Mouse (Mus musculus): ENCODE measurements at regions not wholly inside any gene's neighbourhood (a gene's known extent, or its start where the extent isn't known, plus 50 kb on each side); places are given as distances from the start of the nearest gene placed in this dataset.
A peak's percentile ranks its signal among the peaks of the same experiment; 100 is the strongest.

DNA sequence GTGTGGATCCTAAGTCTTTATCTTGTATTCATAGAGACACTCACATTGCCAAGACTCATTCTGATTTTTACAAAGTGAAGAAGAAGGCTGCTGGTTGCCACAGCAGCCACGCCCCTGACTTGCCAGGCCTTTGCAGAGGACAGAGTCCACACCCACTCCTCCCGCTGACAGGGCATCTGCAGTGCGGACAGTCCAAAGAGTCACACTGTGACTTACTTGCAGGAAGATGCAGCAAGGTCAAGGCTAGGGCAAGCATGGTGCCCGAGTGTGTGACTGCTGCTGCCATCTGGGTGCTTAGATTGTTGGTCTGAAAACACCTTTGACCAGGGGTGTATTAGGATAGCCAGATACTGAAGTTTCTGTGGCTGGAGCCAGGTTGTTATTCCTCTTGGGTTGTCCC is 252.1 kb downstream of the Fgf9 start:
- no peak for ATAC-seq (ENCODE audit: insufficient read depth, low FRiP score)
- Histone ChIP-seq H3K4me1 (ENCODE audit: control insufficient read depth, insufficient read depth, low read length) (no peaks in the 10 kb centered on the region), H3K36me3 (ENCODE audit: control insufficient read depth, insufficient read depth, low read length) (no peaks in the 10 kb centered on the region), H3K4me3 (replicated peaks; ENCODE audit: low read length) (no peak overlapping the region), H3K9me3 (replicated peaks; ENCODE audit: control insufficient read depth, low read length) (no peaks in the 10 kb centered on the region), H3K4me2 (ENCODE audit: low read depth, low read length) (no peak overlapping the region), H3K27ac (ENCODE audit: low read length) (no peak overlapping the region), H3K9ac (ENCODE audit: low read length) (no peak overlapping the region), H3K27me3 (ENCODE audit: control insufficient read depth, insufficient read depth, low read length) (no peaks in the 10 kb centered on the region)
- 73% methylated on average over 4 of the region's 4 CpGs for WGBS

DNA sequence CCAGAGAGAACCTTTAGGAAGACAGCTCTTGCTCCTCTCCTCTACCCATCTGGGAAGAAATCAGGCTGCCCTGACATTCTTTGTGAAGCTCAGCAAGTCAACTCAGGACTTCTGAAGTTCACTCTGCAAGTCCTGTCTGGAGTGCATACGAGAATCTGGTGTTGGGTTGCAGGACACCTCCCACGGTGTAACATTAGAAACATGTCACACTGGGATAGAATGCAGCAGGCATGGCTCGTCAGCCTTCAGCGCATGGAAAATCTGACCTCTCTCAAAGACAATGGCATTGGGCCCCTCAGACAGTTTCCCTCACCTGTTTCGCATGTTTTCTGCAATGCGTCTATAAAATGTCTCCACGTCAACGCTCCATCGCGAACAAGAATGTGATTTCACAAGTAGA is 251.5 kb downstream of the Fgf9 start:
- H3K27ac ChIP-seq (ENCODE audit: low read length), result no peak overlapping the region
- H3K4me3 ChIP-seq (replicated peaks; ENCODE audit: low read length), result no peak overlapping the region
- 79% methylated on average over 10 of the region's 10 CpGs for WGBS
- H3K4me1 ChIP-seq (ENCODE audit: control insufficient read depth, insufficient read depth, low read length), result no peaks in the 10 kb centered on the region
- H3K27me3 ChIP-seq (ENCODE audit: control insufficient read depth, insufficient read depth, low read length), result no peaks in the 10 kb centered on the region
- H3K4me2 ChIP-seq (ENCODE audit: low read depth, low read length), result no peak overlapping the region
- no peak overlapping the region for H3K9ac ChIP-seq (ENCODE audit: low read length)
- no peak for ATAC-seq (ENCODE audit: insufficient read depth, low FRiP score)
- no peaks in the 10 kb centered on the region for H3K9me3 ChIP-seq (replicated peaks; ENCODE audit: control insufficient read depth, low read length)
- H3K36me3 ChIP-seq (ENCODE audit: control insufficient read depth, insufficient read depth, low read length), result no peaks in the 10 kb centered on the region

GRCm38 (mm10) chr14:58321234-58321633 is 250.9 kb downstream of the Fgf9 start:
- Histone ChIP-seq H3K36me3 (ENCODE audit: control insufficient read depth, insufficient read depth, low read length) (no peaks in the 10 kb centered on the region), H3K4me2 (ENCODE audit: low read depth, low read length) (no peak overlapping the region), H3K4me1 (ENCODE audit: control insufficient read depth, insufficient read depth, low read length) (no peaks in the 10 kb centered on the region), H3K9me3 (replicated peaks; ENCODE audit: control insufficient read depth, low read length) (no peaks in the 10 kb centered on the region), H3K27ac (ENCODE audit: low read length) (no peak overlapping the region), H3K27me3 (ENCODE audit: control insufficient read depth, insufficient read depth, low read length) (no peaks in the 10 kb centered on the region), H3K9ac (ENCODE audit: low read length) (no peak overlapping the region), H3K4me3 (replicated peaks; ENCODE audit: low read length) (no peak overlapping the region)
- no peak for ATAC-seq (ENCODE audit: insufficient read depth, low FRiP score)
- 71% methylated on average over 5 of the region's 5 CpGs for WGBS

- 79% methylated on average over 3 of the region's 3 CpGs for WGBS
Observed at GRCm38 (mm10) chr14:58317640-58318039, 247.3 kb downstream of the Fgf9 start.

GRCm38 (mm10) chr14:58317231-58317630 is 246.9 kb downstream of the Fgf9 start:
- Histone ChIP-seq H3K4me3 (replicated peaks; ENCODE audit: low read length) (no peak overlapping the region), H3K36me3 (ENCODE audit: control insufficient read depth, insufficient read depth, low read length) (no peaks in the 10 kb centered on the region), H3K4me2 (ENCODE audit: low read depth, low read length) (no peak overlapping the region), H3K9ac (ENCODE audit: low read length) (no peak overlapping the region), H3K27ac (ENCODE audit: low read length) (no peak overlapping the region), H3K9me3 (replicated peaks; ENCODE audit: control insufficient read depth, low read length) (no peaks in the 10 kb centered on the region), H3K4me1 (ENCODE audit: control insufficient read depth, insufficient read depth, low read length) (no peaks in the 10 kb centered on the region), H3K27me3 (ENCODE audit: control insufficient read depth, insufficient read depth, low read length) (no peaks in the 10 kb centered on the region)
- no peak for ATAC-seq (ENCODE audit: insufficient read depth, low FRiP score)
- WGBS, result 47% methylated on average over 4 of the region's 4 CpGs

More at GRCm38 (mm10) chr14:58317640-58318039, 247.3 kb downstream of the Fgf9 start:
- Histone ChIP-seq H3K4me1 (ENCODE audit: control insufficient read depth, insufficient read depth, low read length) (no peaks in the 10 kb centered on the region), H3K27me3 (ENCODE audit: control insufficient read depth, insufficient read depth, low read length) (no peaks in the 10 kb centered on the region), H3K36me3 (ENCODE audit: control insufficient read depth, insufficient read depth, low read length) (no peaks in the 10 kb centered on the region), H3K4me2 (ENCODE audit: low read depth, low read length) (no peak overlapping the region), H3K9me3 (replicated peaks; ENCODE audit: control insufficient read depth, low read length) (no peaks in the 10 kb centered on the region), H3K4me3 (replicated peaks; ENCODE audit: low read length) (no peak overlapping the region), H3K9ac (ENCODE audit: low read length) (no peak overlapping the region), H3K27ac (ENCODE audit: low read length) (no peak overlapping the region)
- ATAC-seq (ENCODE audit: insufficient read depth, low FRiP score), result no peak

- Histone ChIP-seq H3K9me3 (replicated peaks; ENCODE audit: control insufficient read depth, low read length) (no peaks in the 10 kb centered on the region), H3K9ac (ENCODE audit: low read length) (no peak overlapping the region), H3K27me3 (ENCODE audit: control insufficient read depth, insufficient read depth, low read length) (no peaks in the 10 kb centered on the region), H3K4me2 (ENCODE audit: low read depth, low read length) (no peak overlapping the region), H3K4me3 (replicated peaks; ENCODE audit: low read length) (no peak overlapping the region), H3K4me1 (ENCODE audit: control insufficient read depth, insufficient read depth, low read length) (no peaks in the 10 kb centered on the region), H3K36me3 (ENCODE audit: control insufficient read depth, insufficient read depth, low read length) (no peaks in the 10 kb centered on the region), H3K27ac (ENCODE audit: low read length) (no peak overlapping the region)
- no peak for ATAC-seq (ENCODE audit: insufficient read depth, low FRiP score)
- 88% methylated on average over 6 of the region's 6 CpGs for WGBS
Observed at GRCm38 (mm10) chr14:58307695-58308094, 237.3 kb downstream of the Fgf9 start.

DNA sequence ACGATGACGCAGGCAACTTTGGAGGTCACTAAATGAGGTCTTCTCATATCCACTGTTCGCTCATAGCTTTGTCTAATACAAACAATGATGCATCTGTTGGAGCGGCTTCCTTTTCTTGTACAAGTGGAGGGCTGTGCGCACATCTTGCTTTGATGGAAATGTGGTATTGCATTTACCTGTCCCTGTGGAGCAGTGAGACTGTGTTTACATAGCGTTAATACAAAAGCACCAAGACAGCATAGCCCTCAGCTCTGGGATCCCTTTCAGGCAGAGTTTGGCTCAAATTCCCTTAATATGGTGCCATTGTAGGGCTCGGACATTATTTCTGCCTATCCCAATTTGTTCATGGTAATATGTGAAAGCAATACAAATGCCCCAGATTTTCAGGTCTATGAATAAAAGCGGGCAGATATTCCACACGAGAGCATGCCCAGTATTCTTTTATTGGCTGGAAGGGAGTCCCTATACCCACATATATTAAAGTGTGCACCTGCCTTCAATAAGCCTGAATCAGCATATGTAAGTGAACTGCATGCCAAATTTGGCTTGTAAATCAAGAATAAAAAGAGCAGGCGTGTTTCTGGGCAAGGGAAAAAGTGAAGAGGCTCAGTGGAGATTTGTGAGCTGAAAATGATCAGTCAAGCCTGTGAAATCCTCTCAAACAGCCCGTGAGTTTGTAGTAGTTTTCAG is 236.6 kb downstream of the Fgf9 start:
- no peak for ATAC-seq (ENCODE audit: insufficient read depth, low FRiP score)

GRCm38 (mm10) chr14:58300411-58300887 is 230.1 kb downstream of the Fgf9 start:
- H3K9ac ChIP-seq (ENCODE audit: low read length), result no peak overlapping the region
- 43% methylated on average over 10 of the region's 10 CpGs for WGBS
- H3K4me1 ChIP-seq (ENCODE audit: control insufficient read depth, insufficient read depth, low read length), result no peaks in the 10 kb centered on the region
- H3K27ac ChIP-seq (ENCODE audit: low read length), result no peak overlapping the region
- no peaks in the 10 kb centered on the region for H3K27me3 ChIP-seq (ENCODE audit: control insufficient read depth, insufficient read depth, low read length)
- no peak overlapping the region for H3K4me3 ChIP-seq (replicated peaks; ENCODE audit: low read length)
- ATAC-seq (ENCODE audit: insufficient read depth, low FRiP score), result peak; percentile 69; the same call in 1 of the 2 replicates
- H3K36me3 ChIP-seq (ENCODE audit: control insufficient read depth, insufficient read depth, low read length), result no peaks in the 10 kb centered on the region
- no peak overlapping the region for H3K4me2 ChIP-seq (ENCODE audit: low read depth, low read length)
- H3K9me3 ChIP-seq (replicated peaks; ENCODE audit: control insufficient read depth, low read length), result no peaks in the 10 kb centered on the region

More for the DNA sequence above, 236.6 kb downstream of the Fgf9 start:
- Histone ChIP-seq H3K4me1 (ENCODE audit: control insufficient read depth, insufficient read depth, low read length) (no peaks in the 10 kb centered on the region), H3K9me3 (replicated peaks; ENCODE audit: control insufficient read depth, low read length) (no peaks in the 10 kb centered on the region), H3K27ac (ENCODE audit: low read length) (no peak overlapping the region), H3K36me3 (ENCODE audit: control insufficient read depth, insufficient read depth, low read length) (no peaks in the 10 kb centered on the region), H3K4me3 (replicated peaks; ENCODE audit: low read length) (no peak overlapping the region), H3K27me3 (ENCODE audit: control insufficient read depth, insufficient read depth, low read length) (no peaks in the 10 kb centered on the region), H3K4me2 (ENCODE audit: low read depth, low read length) (no peak overlapping the region), H3K9ac (ENCODE audit: low read length) (no peak overlapping the region)
- 81% methylated on average over 11 of the region's 11 CpGs for WGBS

DNA sequence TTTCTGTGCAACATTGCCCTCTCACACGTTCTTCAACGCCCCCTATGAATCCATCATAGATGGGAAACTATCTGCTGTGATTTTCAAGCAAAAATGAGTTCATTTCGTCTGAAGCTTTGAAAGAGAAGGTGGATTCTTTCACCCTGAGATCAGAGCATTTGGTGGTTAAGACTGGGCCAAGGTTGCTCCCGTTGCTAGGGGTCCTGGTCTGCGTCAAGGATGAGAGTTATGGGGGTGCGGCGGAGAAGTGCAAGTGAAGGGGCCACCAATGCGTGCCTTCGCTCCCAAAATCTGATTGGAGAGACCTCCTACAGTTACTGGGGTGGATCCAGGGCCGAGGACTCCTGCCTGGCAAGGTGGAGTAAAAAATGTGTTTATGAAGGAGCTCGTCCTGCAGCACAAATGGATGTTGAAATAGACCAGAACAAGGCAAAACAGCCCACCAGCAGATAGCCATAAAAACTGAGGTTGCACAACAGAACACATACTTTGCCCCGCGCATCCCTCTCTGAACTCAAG is 215.7 kb downstream of the Fgf9 start:
- ATAC-seq (ENCODE audit: insufficient read depth, low FRiP score), result peak; percentile 57; the same call in 1 of the 2 replicates

More for the DNA sequence above, 215.7 kb downstream of the Fgf9 start:
- H3K9me3 ChIP-seq (replicated peaks; ENCODE audit: control insufficient read depth, low read length), result 0 out of 2 replicates have a peak, but pooled peaks cover under 1% of the 10 kb centered on the region
- no peak overlapping the region for H3K9ac ChIP-seq (ENCODE audit: low read length)
- WGBS, result 51% methylated on average over 13 of the region's 13 CpGs
- no peaks in the 10 kb centered on the region for H3K27me3 ChIP-seq (ENCODE audit: control insufficient read depth, insufficient read depth, low read length)
- no peaks in the 10 kb centered on the region; the same call in 1 of the 2 replicates for H3K4me1 ChIP-seq (ENCODE audit: control insufficient read depth, insufficient read depth, low read length)
- H3K4me2 ChIP-seq (ENCODE audit: low read depth, low read length), result no peak overlapping the region
- H3K36me3 ChIP-seq (ENCODE audit: control insufficient read depth, insufficient read depth, low read length), result no peaks in the 10 kb centered on the region
- H3K4me3 ChIP-seq (replicated peaks; ENCODE audit: low read length), result no peak overlapping the region
- no peak overlapping the region for H3K27ac ChIP-seq (ENCODE audit: low read length)
